Mouse (Mus musculus): ENCODE results near the gene Mknk1.

Mknk1 gene

DNA sequence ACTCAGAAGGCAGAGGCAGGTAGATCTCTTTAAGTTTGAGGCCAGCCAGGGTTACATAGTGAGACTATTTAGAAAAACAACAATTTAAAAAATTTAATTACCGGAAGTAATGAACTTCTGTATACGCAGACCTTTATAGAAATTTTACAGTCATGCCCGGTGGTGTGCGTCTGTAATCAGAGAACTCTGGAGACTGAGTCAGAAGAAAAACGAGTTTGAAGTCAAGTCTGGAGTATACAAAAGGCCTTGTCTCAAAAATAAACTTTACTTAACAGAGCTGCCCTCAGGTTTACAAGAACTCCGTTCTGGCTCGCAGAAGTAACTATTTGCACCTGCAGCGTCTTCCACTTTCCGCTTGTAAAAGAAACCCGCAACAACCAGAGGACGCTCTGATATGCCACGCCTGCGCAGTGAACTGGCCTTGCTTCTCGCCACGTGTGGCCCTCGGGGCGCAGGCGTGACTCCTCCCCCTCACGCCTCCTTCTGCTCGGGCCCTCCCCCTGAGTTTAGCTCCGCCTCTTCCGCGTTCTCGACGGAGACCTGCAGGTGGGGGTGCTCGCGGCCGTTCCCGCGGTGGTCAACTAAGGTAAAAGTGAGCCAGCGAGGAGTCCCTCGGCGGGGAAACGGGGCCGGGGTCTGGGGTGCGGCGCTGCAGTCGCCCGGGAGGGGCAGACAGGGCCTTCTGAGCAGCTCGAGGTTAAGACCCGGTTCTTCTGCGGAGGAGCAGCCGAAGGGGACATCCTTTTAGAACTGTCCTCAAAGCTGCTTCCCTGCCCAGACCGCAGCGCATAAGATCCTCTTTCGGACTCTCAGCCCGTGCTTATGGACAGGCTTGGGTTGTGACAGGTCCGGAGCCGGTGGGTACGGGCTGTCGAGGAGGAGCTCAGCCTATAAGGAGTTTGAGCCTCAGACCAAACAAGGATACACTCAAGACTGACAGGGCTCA is at the start of gene Mknk1:
Gene Mknk1 (plus strand): TSS at position 503 of the 946 bp plus-strand sequence.
- peak; percentile 83 to 88 for DNase-seq (ENCODE audit: low spot score in 2 of 2)

DNA sequence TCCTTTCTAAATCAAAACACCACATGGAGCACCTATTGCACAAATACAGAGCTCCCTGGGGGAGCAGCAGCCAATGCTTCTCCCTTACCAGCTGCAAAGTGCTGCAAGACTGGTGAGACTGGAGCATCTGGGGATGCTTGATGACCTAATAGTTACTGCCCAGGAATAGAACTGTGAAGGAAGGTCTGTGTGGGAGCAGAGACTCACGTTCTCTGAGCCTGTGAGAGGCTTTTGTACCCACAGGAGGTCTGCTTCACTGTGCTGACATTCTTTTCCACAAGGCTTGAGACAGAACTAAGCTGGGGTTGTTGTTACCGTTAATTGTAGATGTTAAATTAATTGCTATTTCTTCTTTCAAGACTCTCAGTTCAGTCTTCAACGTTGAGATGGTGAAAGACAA is 48.1 kb upstream of the Mknk1 start:
- DNase-seq (ENCODE audit: low spot score in 2 of 2): no peak

GRCm38 (mm10) chr4:115795360-115795759 is 43.6 kb upstream of the Mknk1 start:
- no peak for DNase-seq (ENCODE audit: low spot score in 2 of 2)

GRCm38 (mm10) chr4:115799981-115800380 is 39.0 kb upstream of the Mknk1 start:
- no peak for DNase-seq (ENCODE audit: low spot score in 2 of 2)

- DNase-seq (ENCODE audit: low spot score in 2 of 2): no peak
Observed at GRCm38 (mm10) chr4:115812326-115812725, 26.7 kb upstream of the Mknk1 start.

DNA sequence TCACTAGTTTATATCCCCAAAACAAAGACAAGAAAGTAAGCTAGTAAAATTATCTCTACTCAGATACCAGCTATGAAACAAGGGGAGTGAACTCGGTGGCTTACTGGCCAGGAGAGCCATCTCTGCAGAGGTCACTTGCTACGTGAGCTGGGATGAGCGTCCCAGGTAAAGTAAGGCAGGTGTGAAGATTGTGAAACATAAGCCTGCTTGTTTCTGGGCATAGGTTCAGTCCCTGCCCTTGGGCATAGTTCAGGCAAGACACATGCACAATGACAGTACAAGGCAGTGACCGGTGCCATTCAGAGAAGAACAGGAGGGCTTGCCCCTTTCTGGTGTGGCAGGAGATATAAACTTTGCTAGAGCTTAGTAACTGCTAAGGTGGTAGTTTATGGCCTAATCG is 23.4 kb upstream of the Mknk1 start:
- no peak for DNase-seq (ENCODE audit: low spot score in 2 of 2)

DNA sequence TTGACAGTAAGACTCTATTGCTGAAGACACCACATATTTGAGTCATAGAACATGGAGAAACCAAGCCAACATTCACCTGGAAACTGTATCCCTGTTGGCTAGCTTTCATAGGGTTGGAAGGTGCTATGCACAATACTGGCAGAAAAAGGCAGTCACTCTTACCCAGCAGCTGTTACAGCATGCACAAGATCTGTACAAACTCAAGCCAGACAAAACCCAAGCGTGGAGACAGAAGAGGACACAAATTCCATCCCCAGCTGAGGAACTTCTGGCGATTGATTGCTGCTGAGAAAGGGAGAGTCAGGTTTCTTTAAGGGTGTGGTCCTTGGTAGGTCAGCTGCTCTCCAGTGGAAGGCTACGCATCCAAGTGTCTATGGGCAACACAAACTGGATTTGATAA is 18.8 kb upstream of the Mknk1 start:
- DNase-seq (ENCODE audit: low spot score in 2 of 2): no peak

GRCm38 (mm10) chr4:115820944-115821343 is 18.1 kb upstream of the Mknk1 start:
- no peak for DNase-seq (ENCODE audit: low spot score in 2 of 2)

DNA sequence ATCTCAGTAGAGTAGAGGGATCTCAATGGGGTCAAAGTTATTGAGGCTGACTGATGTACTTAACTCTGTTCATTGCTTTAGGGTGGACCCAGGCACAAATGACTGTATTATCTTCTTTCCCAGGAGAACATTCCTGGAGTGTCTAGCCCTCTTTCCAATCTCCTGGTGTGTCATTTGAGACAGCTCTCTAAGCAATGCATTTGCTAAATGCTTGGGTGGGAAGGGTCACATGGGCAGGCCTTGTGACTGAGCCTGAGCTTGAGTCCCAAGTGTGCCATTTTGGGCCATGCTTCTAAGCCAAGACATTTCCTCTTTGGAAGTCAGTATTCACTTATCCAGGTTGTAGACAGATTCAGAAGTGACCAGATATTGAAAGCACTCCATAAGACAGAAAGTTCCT is 17.6 kb upstream of the Mknk1 start:
- DNase-seq (ENCODE audit: low spot score in 2 of 2): no peak

DNA sequence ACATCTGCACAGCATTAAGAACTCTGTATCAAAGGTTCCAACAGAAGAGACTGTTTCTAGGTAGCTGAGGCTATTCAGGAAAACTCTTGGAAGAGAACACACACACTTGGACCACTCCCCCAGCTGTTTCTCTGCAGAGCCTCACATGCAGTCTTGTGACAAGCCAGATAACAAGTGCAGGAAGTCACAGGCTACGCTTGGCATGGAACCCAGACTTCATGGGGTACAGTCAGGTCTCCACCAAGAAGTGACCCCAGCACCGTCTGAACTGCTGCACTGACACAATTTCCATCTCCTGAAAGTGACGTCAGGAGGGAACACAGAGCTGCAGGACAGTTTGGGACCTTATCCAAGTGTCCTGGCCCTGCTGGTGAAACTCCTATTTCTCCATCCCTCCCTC is 17.1 kb upstream of the Mknk1 start:
- DNase-seq (ENCODE audit: low spot score in 2 of 2): no peak

- no peak for DNase-seq (ENCODE audit: low spot score in 2 of 2)
Observed at GRCm38 (mm10) chr4:115824178-115824577, 14.8 kb upstream of the Mknk1 start.

- no peak for DNase-seq (ENCODE audit: low spot score in 2 of 2)
Observed at GRCm38 (mm10) chr4:115825271-115825670, 13.7 kb upstream of the Mknk1 start.

DNA sequence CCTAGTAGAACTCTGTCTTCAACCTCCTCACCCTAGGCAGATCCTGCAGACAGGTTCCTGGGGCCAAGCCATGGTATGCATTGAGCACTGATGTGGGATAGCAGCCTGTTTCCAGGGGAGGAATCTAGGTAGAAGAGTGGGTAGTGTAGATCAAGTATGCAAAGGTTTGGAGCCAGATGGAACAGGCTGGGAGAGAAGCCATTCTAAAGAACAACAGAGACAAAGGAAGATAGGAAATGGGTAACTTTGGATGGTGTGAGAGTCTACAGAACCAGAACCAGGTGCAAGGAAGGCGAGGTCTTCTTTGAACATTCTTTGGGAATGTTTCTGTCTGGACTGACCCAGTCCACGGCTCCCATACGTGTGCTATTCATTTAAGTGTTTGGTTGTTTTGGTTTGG is 11.9 kb upstream of the Mknk1 start:
- DNase-seq (ENCODE audit: low spot score in 2 of 2): no peak

DNA sequence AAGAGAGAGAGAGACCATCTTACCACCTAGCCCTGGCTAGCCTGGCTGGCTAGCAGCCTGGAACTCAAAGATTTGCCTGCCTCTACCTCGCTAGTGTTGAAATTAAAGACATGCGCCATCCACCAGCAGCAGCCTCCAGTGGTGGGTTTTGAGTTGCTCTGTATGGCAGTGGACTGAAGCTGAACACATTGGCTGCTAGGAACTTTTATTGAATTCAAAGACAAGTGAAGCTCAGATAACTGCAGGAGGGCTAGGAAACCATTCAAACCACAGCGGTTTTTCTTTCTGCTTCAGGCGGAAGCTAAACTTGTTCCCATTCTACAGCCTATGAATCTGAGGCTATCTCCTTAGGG is 11.5 kb upstream of the Mknk1 start:
- no peak for DNase-seq (ENCODE audit: low spot score in 2 of 2)

GRCm38 (mm10) chr4:115827888-115828571 is 11.0 kb upstream of the Mknk1 start, which contains the start of gene Mob3c:
Mob3c (plus strand) TSS chr4:115828092.
- DNase-seq (ENCODE audit: low spot score in 2 of 2): peak; percentile 77 to 79

- no peak for DNase-seq (ENCODE audit: low spot score in 2 of 2)
Observed at GRCm38 (mm10) chr4:115828572-115828902, 10.5 kb upstream of the Mknk1 start.

GRCm38 (mm10) chr4:115830491-115830890 is 8.5 kb upstream of the Mknk1 start:
- no peak for DNase-seq (ENCODE audit: low spot score in 2 of 2)

- no peak for DNase-seq (ENCODE audit: low spot score in 2 of 2)
Observed at GRCm38 (mm10) chr4:115831221-115831620, 7.8 kb upstream of the Mknk1 start.

- DNase-seq (ENCODE audit: low spot score in 2 of 2): no peak
Observed at GRCm38 (mm10) chr4:115832040-115832439, 7.0 kb upstream of the Mknk1 start.

DNA sequence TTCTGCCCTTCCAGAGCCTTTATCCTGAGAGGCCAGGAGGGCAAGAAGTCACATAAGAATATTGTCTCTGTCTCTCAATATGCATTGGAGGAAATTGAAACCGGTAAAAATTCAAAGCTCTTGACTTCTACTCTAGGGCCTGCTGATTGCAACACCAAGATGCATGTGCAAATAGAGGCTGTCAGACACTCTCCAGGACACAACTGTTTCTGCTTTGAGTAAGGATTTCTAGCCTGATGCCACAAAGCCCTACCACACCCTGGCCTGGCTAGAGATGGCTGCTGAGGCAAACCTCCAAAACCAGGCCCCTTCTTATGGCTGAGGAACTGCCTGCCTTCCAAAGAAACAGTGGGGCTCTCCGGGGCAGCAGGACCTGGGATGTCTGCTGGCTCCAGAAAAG is 3.4 kb upstream of the Mknk1 start:
- DNase-seq (ENCODE audit: low spot score in 2 of 2): no peak

- no peak for DNase-seq (ENCODE audit: low spot score in 2 of 2)
Observed at GRCm38 (mm10) chr4:115838196-115838595, 802 bp upstream of the Mknk1 start.

DNA sequence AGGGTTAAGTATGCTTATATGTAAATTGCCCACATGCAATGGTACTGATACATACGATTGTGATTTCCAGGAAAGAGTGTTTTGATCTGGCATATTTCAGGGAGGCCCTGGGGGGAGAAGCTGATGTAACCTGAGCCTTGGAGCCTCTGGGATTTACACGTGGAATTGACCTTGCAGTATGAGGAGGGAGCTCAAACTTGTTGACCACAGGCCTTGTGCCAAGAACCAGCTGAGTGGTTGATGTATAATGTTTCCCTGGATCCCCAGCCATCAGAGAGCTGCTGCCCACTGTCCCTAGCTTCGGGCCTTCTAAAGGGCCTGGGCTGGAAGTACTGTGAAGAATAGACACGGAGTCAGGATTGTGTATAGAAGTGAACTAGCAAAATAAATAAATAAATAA is 958 bp downstream of the Mknk1 start:
- DNase-seq (ENCODE audit: low spot score in 2 of 2): no peak

- no peak for DNase-seq (ENCODE audit: low spot score in 2 of 2)
Observed at GRCm38 (mm10) chr4:115840842-115841241, 1.8 kb downstream of the Mknk1 start.
